Mouse (Mus musculus): ENCODE data around the gene Mgam. TPM values are rescaled to one million over a fixed set of nuclear protein-coding genes. Genes with fewer than 3 reads are reported as not detected.
"Not testable (repeated sequence)": the region's sequence is repeated elsewhere in the genome, so short reads cannot be mapped to it uniquely, and the experiment has no call there.

Mgam gene
- polyA plus RNA-seq, 1 experiment = 0.18 TPM

DNA sequence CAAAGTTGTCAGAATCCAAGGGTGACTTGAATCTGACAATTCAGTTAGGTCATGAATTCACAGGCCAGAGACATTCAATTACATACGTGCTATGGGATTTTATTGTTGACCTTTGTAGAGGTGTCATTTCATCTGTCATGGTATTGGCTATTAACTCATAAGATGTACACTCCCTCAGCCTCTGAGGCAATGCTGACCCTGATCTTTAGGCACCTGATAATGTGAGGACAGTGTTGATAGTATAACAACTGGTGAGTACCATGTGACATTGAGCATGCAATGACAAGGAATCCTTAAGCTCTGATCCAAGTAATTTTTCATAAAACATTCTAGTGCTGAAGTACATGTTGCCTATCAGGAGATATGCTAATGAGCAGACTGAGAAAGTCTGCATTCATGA, 87.1 kb downstream of the Mgam start:
- 84% methylated on average over 1 of the region's 1 CpGs for WGBS
- Histone ChIP-seq H3K4me3 (ENCODE audit: extremely low read depth, insufficient read depth, insufficient read length) (no peak overlapping the region), H3K4me1 (ENCODE audit: control insufficient read depth, insufficient read depth, insufficient read length) (no peaks in the 10 kb centered on the region), H3K27ac (ENCODE audit: insufficient read depth, low read length) (no peak overlapping the region), H3K27me3 (ENCODE audit: control insufficient read depth, insufficient read depth, low read length) (no peaks in the 10 kb centered on the region; the same call in 1 of the 2 replicates), H3K36me3 (ENCODE audit: control insufficient read depth, insufficient read depth, low read length) (no peaks in the 10 kb centered on the region)
- no peak for TF ChIP-seq CTCF (IDR thresholded peaks at IDR 0.05; ENCODE audit: extremely low read depth, insufficient read depth, insufficient read length, insufficient replicate concordance)
- no peak for TF ChIP-seq POLR2A (IDR thresholded peaks at IDR 0.05; ENCODE audit: low read depth, low read length)
- DNase-seq (ENCODE audit: low read depth in 1 of 2, low spot score in 2 of 2) = no peak

DNA sequence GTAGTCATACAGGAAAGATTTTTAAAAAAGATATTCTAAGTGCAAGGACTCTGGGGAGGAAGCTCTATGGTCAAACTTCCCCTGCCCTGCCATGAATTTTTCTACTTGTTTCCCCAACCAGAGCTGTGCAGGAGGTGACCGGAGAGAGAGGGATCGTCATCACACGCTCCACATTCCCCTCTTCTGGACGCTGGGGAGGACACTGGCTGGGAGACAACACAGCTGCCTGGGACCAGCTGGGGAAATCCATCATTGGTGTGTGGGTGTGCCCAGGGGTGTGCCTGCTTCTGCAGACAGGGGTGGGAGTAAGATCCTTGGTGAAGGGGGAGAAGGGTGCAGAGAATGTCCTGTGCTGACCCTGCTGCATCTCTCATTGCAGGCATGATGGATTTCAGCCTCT, 99.9 kb downstream of the Mgam start:
- not testable (repeated sequence) for H3K27ac ChIP-seq (ENCODE audit: insufficient read depth, low read length); H3K4me3 ChIP-seq (ENCODE audit: extremely low read depth, insufficient read depth, insufficient read length); H3K4me1 ChIP-seq (ENCODE audit: control insufficient read depth, insufficient read depth, insufficient read length); H3K36me3 ChIP-seq (ENCODE audit: control insufficient read depth, insufficient read depth, low read length); H3K27me3 ChIP-seq (ENCODE audit: control insufficient read depth, insufficient read depth, low read length); DNase-seq (ENCODE audit: low read depth in 1 of 2, low spot score in 2 of 2)
- WGBS = 87% methylated on average over 4 of the region's 4 CpGs

DNA sequence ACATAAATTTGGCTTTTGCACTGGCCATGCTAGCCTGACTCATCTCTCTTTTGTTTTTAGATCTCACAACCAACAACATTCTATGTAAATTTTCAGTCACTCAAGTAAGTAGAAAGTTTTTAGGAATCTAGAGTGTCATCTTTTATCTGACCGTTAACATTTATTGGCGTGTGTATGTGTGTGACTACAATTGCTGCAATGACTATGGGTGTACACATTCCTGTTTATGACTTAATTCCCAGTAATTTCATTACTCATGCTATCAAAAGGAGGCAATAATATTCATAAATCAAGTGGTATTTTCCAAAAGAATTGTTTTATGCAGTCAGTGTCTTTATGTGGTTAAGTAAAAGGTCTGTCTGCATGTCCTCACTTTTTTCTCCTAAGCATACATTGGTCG, 110.9 kb downstream of the Mgam start:
- 87% methylated on average over 3 of the region's 3 CpGs for WGBS
- DNase-seq (ENCODE audit: low read depth in 1 of 2, low spot score in 2 of 2) = no peak
- no peak overlapping the region for H3K27ac ChIP-seq (ENCODE audit: insufficient read depth, low read length)

GRCm38 (mm10) chr6:40749030-40749429, 120.4 kb downstream of the Mgam start:
- not testable (repeated sequence) for H3K27me3 ChIP-seq (ENCODE audit: control insufficient read depth, insufficient read depth, low read length); H3K27ac ChIP-seq (ENCODE audit: insufficient read depth, low read length); H3K4me3 ChIP-seq (ENCODE audit: extremely low read depth, insufficient read depth, insufficient read length); H3K36me3 ChIP-seq (ENCODE audit: control insufficient read depth, insufficient read depth, low read length); DNase-seq (ENCODE audit: low read depth in 1 of 2, low spot score in 2 of 2); H3K4me1 ChIP-seq (ENCODE audit: control insufficient read depth, insufficient read depth, insufficient read length)
- WGBS = 79% methylated on average over 6 of the region's 6 CpGs

More for the DNA sequence above, 110.9 kb downstream of the Mgam start:
- no peaks in the 10 kb centered on the region for H3K4me1 ChIP-seq (ENCODE audit: control insufficient read depth, insufficient read depth, insufficient read length)
- no peak overlapping the region for H3K4me3 ChIP-seq (ENCODE audit: extremely low read depth, insufficient read depth, insufficient read length)
- no peaks in the 10 kb centered on the region for H3K36me3 ChIP-seq (ENCODE audit: control insufficient read depth, insufficient read depth, low read length)
- no peaks in the 10 kb centered on the region for H3K27me3 ChIP-seq (ENCODE audit: control insufficient read depth, insufficient read depth, low read length)
- TF ChIP-seq CTCF (IDR thresholded peaks at IDR 0.05; ENCODE audit: extremely low read depth, insufficient read depth, insufficient read length, insufficient replicate concordance) = no peak
- TF ChIP-seq POLR2A (IDR thresholded peaks at IDR 0.05; ENCODE audit: low read depth, low read length) = no peak

DNA sequence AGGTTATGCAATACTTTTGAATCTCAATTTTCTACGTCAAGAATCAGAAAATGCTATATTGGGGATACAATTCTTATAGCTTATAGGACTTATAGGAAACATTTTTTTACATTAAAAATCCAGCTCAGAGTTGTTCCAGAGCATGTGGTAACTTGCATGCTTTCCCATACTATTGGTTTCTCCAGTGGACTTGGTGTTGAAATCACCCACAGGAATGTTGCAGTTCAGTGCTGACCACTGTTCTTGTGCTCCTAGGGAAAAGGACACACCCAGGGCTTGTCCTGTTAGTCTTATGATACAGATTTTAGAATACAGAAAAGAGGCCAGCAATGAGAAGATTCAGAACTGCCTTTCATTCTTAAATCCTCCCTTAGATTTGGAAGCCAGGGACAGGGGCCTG, 127.3 kb downstream of the Mgam start:
- no peaks in the 10 kb centered on the region for H3K36me3 ChIP-seq (ENCODE audit: control insufficient read depth, insufficient read depth, low read length)
- WGBS = 92% methylated on average over 1 of the region's 1 CpGs
- no peaks in the 10 kb centered on the region for H3K27me3 ChIP-seq (ENCODE audit: control insufficient read depth, insufficient read depth, low read length)
- H3K4me1 ChIP-seq (ENCODE audit: control insufficient read depth, insufficient read depth, insufficient read length) = no peaks in the 10 kb centered on the region
- no peak for DNase-seq (ENCODE audit: low read depth in 1 of 2, low spot score in 2 of 2)
- TF ChIP-seq POLR2A (IDR thresholded peaks at IDR 0.05; ENCODE audit: low read depth, low read length) (no peak), CTCF (IDR thresholded peaks at IDR 0.05; ENCODE audit: extremely low read depth, insufficient read depth, insufficient read length, insufficient replicate concordance) (no peak)
- no peak overlapping the region for H3K4me3 ChIP-seq (ENCODE audit: extremely low read depth, insufficient read depth, insufficient read length)
- no peak overlapping the region for H3K27ac ChIP-seq (ENCODE audit: insufficient read depth, low read length)

DNA sequence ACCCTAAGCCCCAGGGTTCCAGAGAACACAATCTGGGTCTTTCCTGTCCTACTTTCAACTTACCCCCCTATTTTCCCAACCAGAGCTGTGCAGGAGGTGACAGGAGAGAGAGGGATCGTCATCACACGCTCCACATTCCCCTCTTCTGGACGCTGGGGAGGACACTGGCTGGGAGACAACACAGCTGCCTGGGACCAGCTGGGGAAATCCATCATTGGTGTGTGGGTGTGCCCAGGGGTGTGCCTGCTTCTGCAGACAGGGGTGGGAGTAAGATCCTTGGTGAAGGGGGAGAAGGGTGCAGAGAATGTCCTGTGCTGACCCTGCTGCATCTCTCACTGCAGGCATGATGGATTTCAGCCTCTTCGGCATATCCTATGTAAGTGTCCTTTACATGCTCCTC, 128.7 kb downstream of the Mgam start:
- WGBS = 85% methylated on average over 4 of the region's 4 CpGs
- not testable (repeated sequence) for H3K27ac ChIP-seq (ENCODE audit: insufficient read depth, low read length); H3K4me1 ChIP-seq (ENCODE audit: control insufficient read depth, insufficient read depth, insufficient read length); DNase-seq (ENCODE audit: low read depth in 1 of 2, low spot score in 2 of 2); H3K4me3 ChIP-seq (ENCODE audit: extremely low read depth, insufficient read depth, insufficient read length); H3K27me3 ChIP-seq (ENCODE audit: control insufficient read depth, insufficient read depth, low read length); H3K36me3 ChIP-seq (ENCODE audit: control insufficient read depth, insufficient read depth, low read length)

GRCm38 (mm10) chr6:40774656-40775055, 146.0 kb downstream of the Mgam start:
- no peak for TF ChIP-seq CTCF (IDR thresholded peaks at IDR 0.05; ENCODE audit: extremely low read depth, insufficient read depth, insufficient read length, insufficient replicate concordance)
- no peak for TF ChIP-seq POLR2A (IDR thresholded peaks at IDR 0.05; ENCODE audit: low read depth, low read length)
- Histone ChIP-seq H3K4me3 (ENCODE audit: extremely low read depth, insufficient read depth, insufficient read length) (no peak overlapping the region), H3K36me3 (ENCODE audit: control insufficient read depth, insufficient read depth, low read length) (no peaks in the 10 kb centered on the region), H3K27me3 (ENCODE audit: control insufficient read depth, insufficient read depth, low read length) (no peaks in the 10 kb centered on the region), H3K4me1 (ENCODE audit: control insufficient read depth, insufficient read depth, insufficient read length) (no peaks in the 10 kb centered on the region), H3K27ac (ENCODE audit: insufficient read depth, low read length) (no peak overlapping the region)
- DNase-seq (ENCODE audit: low read depth in 1 of 2, low spot score in 2 of 2) = no peak
- 91% methylated on average over 3 of the region's 3 CpGs for WGBS

DNA sequence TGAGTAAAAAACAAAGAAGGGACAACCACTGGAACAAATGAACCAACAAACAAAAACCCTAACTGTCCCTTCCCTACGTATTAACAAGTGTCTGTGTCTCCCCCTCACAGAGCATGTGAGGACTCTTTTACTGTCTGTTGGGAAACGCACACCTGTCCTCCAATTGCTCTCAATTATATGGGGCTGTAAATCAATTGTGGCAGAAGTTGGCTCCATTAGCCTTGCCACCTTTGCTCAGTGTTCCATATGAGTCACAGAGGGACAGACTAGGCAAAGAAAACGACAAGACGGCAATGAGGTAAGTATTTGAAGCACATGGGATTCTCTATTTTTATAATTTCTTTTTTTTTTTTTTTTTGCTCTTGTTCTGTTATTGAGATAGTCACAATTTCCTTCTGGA, 149.8 kb downstream of the Mgam start:
- H3K36me3 ChIP-seq (ENCODE audit: control insufficient read depth, insufficient read depth, low read length) = no peaks in the 10 kb centered on the region
- no peaks in the 10 kb centered on the region for H3K4me1 ChIP-seq (ENCODE audit: control insufficient read depth, insufficient read depth, insufficient read length)
- H3K4me3 ChIP-seq (ENCODE audit: extremely low read depth, insufficient read depth, insufficient read length) = no peak overlapping the region
- no peaks in the 10 kb centered on the region for H3K27me3 ChIP-seq (ENCODE audit: control insufficient read depth, insufficient read depth, low read length)
- WGBS = 91% methylated on average over 4 of the region's 4 CpGs
- TF ChIP-seq CTCF (IDR thresholded peaks at IDR 0.05; ENCODE audit: extremely low read depth, insufficient read depth, insufficient read length, insufficient replicate concordance) (no peak), POLR2A (IDR thresholded peaks at IDR 0.05; ENCODE audit: low read depth, low read length) (no peak)
- DNase-seq (ENCODE audit: low read depth in 1 of 2, low spot score in 2 of 2) = no peak
- H3K27ac ChIP-seq (ENCODE audit: insufficient read depth, low read length) = no peak overlapping the region

Measured in spleen, adult 2 months (tissue).